Mouse (Mus musculus): ENCODE results near the gene Fam173b. TPM values are rescaled to one million over a fixed set of nuclear protein-coding genes. Genes with fewer than 3 reads are reported as not detected.

Fam173b gene
- polyA plus RNA-seq, 1 experiment from 2014 or later, result 13.6 TPM

- no peaks in the 10 kb centered on the region for H3K27me3 ChIP-seq (ENCODE audit: control insufficient read depth, insufficient read depth, low read length)
- WGBS, result 90% methylated on average over 9 of the region's 9 CpGs
Measured at GRCm38 (mm10) chr15:31636091-31636595, 34.5 kb downstream of the Fam173b start.

DNA sequence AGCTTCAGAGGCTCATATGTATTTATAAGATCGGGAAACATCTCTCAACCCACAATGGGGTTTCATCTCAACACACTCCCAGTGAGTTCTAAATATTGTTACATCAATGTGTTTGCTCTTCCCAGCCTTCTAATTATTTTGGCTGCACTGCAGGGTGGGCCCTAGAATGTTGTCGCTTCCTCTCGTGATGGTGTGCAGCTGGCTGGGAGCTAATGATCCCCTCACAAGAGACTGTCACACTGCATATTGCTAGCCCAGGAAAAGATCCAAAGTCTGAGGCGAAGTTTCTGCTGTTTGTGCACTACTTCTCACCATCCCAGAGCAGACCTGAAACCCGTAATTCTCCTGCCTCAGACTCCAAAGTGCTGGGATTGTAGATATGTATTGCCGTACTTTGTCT is 45.6 kb downstream of the Fam173b start:
- Histone ChIP-seq H3K4me1 (ENCODE audit: control insufficient read depth, insufficient read depth, low read length) (no peaks in the 10 kb centered on the region), H3K4me2 (ENCODE audit: low read depth) (no peak overlapping the region), H3K9me3 (ENCODE audit: control insufficient read depth, low read length) (no peaks in the 10 kb centered on the region), H3K27me3 (ENCODE audit: control insufficient read depth, insufficient read depth, low read length) (no peaks in the 10 kb centered on the region), H3K27ac (ENCODE audit: low read depth, low read length) (no peak overlapping the region), H3K4me3 (ENCODE audit: low read depth, low read length) (no peak overlapping the region), H3K36me3 (ENCODE audit: control insufficient read depth, insufficient read depth, low read length) (no peaks in the 10 kb centered on the region), H3K9ac (ENCODE audit: low read length) (no peak overlapping the region)
- ATAC-seq (ENCODE audit: insufficient read depth, low FRiP score, low TSS enrichment) (no peak), DNase-seq (ENCODE audit: low spot score) (no peak)
- 90% methylated on average over 6 of the region's 6 CpGs for WGBS

More at GRCm38 (mm10) chr15:31636091-31636595, 34.5 kb downstream of the Fam173b start:
- Histone ChIP-seq H3K4me1 (ENCODE audit: control insufficient read depth, insufficient read depth, low read length) (no peaks in the 10 kb centered on the region), H3K9me3 (ENCODE audit: control insufficient read depth, low read length) (no peaks in the 10 kb centered on the region), H3K36me3 (ENCODE audit: control insufficient read depth, insufficient read depth, low read length) (no peaks in the 10 kb centered on the region), H3K4me2 (ENCODE audit: low read depth) (no peak overlapping the region), H3K27ac (ENCODE audit: low read depth, low read length) (no peak overlapping the region), H3K9ac (ENCODE audit: low read length) (no peak overlapping the region), H3K4me3 (ENCODE audit: low read depth, low read length) (no peak overlapping the region)
- no peak for DNase-seq (ENCODE audit: low spot score)
- ATAC-seq (ENCODE audit: insufficient read depth, low FRiP score, low TSS enrichment), result no peak

DNA sequence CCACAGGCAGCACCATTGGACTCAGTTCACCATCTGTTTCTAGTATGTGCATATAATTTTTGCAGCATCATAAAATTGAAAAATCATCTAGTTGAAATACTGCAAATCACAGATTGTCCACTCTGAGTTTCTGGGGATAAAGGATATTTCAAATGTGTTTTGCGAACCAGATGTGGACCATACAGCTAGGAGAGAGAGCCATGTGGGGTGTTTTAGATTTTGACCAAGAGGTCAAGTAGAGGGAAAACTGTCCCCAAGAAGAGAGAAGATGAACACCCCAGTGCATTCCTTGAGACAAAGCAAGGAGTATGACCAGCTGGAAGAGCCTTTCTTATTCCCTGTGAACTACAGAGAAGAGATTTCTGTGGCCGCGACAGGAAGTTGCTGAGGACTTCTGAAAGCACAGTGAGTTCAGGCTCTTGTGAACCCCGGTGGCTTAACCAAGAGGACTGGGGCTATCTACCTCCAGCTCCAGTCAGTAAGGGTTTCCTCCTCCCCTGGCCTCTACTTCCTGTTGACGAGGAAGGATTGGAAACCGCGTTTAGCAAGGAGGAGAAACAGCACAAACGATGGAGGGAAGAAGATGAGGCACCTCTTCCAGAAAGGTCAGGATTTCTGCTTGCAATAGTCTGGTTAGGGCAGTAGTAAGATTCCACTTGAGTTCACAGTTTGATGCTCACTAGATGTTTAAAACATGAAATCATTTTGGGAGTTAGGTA is 46.4 kb downstream of the Fam173b start:
- no peaks in the 10 kb centered on the region for H3K27me3 ChIP-seq (ENCODE audit: control insufficient read depth, insufficient read depth, low read length)
- no peaks in the 10 kb centered on the region for H3K36me3 ChIP-seq (ENCODE audit: control insufficient read depth, insufficient read depth, low read length)
- 86% methylated on average over 8 of the region's 8 CpGs for WGBS
- no peak overlapping the region for H3K4me2 ChIP-seq (ENCODE audit: low read depth)
- no peak overlapping the region for H3K27ac ChIP-seq (ENCODE audit: low read depth, low read length)
- ATAC-seq (ENCODE audit: insufficient read depth, low FRiP score, low TSS enrichment) (no peak), DNase-seq (ENCODE audit: low spot score) (no peak)
- H3K4me3 ChIP-seq (ENCODE audit: low read depth, low read length), result no peak overlapping the region
- H3K9me3 ChIP-seq (ENCODE audit: control insufficient read depth, low read length), result no peaks in the 10 kb centered on the region
- no peaks in the 10 kb centered on the region for H3K4me1 ChIP-seq (ENCODE audit: control insufficient read depth, insufficient read depth, low read length)
- H3K9ac ChIP-seq (ENCODE audit: low read length), result no peak overlapping the region

DNA sequence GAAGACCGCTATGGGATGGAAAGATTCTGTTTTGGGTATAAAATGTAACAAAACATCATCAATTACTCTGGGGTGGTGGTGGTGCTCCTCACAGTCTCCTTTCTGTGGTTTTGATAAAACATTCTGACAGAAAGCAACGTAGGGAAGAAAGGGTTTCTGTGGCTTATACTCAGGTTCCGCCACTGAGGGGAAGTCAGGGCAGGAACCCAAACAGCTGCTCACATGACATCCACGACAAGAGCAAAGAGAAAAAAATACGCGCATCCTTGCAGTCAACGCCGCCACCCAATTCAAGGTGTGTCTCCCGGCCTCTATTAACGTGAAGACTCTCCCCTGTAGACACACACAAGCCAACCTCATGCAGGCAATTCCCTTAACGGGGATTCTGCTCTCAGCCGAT is 48.0 kb downstream of the Fam173b start:
- 94% methylated on average over 12 of the region's 12 CpGs for WGBS
- no peak for DNase-seq (ENCODE audit: low spot score)
- Histone ChIP-seq H3K27me3 (ENCODE audit: control insufficient read depth, insufficient read depth, low read length) (no peaks in the 10 kb centered on the region), H3K27ac (ENCODE audit: low read depth, low read length) (no peak overlapping the region), H3K4me1 (ENCODE audit: control insufficient read depth, insufficient read depth, low read length) (no peaks in the 10 kb centered on the region), H3K4me2 (ENCODE audit: low read depth) (no peak overlapping the region), H3K9ac (ENCODE audit: low read length) (no peak overlapping the region), H3K9me3 (ENCODE audit: control insufficient read depth, low read length) (no peaks in the 10 kb centered on the region), H3K36me3 (ENCODE audit: control insufficient read depth, insufficient read depth, low read length) (no peaks in the 10 kb centered on the region), H3K4me3 (ENCODE audit: low read depth, low read length) (no peak overlapping the region)
- ATAC-seq (ENCODE audit: insufficient read depth, low FRiP score, low TSS enrichment), result no peak

DNA sequence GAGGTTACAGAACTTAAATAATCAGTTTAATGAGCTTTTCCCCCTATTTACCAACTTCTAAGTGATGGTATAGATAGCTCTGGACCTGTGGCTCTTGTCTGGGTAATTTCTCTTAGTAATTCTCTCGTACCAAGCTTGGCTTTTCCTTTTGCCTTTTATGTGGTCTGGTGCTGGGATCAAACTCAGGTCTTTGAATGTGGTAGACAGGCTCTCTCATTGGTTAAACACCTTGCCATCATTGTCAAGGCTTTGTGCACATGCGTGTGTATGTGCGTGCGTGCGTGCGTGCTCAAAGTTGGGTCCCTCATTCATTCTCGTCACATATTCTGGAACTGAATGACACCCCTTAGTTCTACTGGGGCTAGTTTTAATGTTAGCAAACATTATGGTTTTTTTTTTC is 49.2 kb downstream of the Fam173b start:
- no peaks in the 10 kb centered on the region for H3K4me1 ChIP-seq (ENCODE audit: control insufficient read depth, insufficient read depth, low read length)
- no peaks in the 10 kb centered on the region for H3K9me3 ChIP-seq (ENCODE audit: control insufficient read depth, low read length)
- no peak overlapping the region for H3K9ac ChIP-seq (ENCODE audit: low read length)
- H3K27me3 ChIP-seq (ENCODE audit: control insufficient read depth, insufficient read depth, low read length), result no peaks in the 10 kb centered on the region
- WGBS, result 93% methylated on average over 7 of the region's 7 CpGs
- H3K4me3 ChIP-seq (ENCODE audit: low read depth, low read length), result no peak overlapping the region
- no peak for DNase-seq (ENCODE audit: low spot score)
- no peak overlapping the region for H3K4me2 ChIP-seq (ENCODE audit: low read depth)
- ATAC-seq (ENCODE audit: insufficient read depth, low FRiP score, low TSS enrichment), result no peak
- H3K27ac ChIP-seq (ENCODE audit: low read depth, low read length), result no peak overlapping the region
- no peaks in the 10 kb centered on the region for H3K36me3 ChIP-seq (ENCODE audit: control insufficient read depth, insufficient read depth, low read length)

GRCm38 (mm10) chr15:31660133-31660795 is 58.6 kb downstream of the Fam173b start:
- 86% methylated on average over 5 of the region's 5 CpGs for WGBS
- H3K36me3 ChIP-seq (ENCODE audit: control insufficient read depth, insufficient read depth, low read length), result no peaks in the 10 kb centered on the region
- no peak overlapping the region for H3K9ac ChIP-seq (ENCODE audit: low read length)
- no peak overlapping the region for H3K27ac ChIP-seq (ENCODE audit: low read depth, low read length)
- no peaks in the 10 kb centered on the region for H3K27me3 ChIP-seq (ENCODE audit: control insufficient read depth, insufficient read depth, low read length)
- no peak overlapping the region for H3K4me3 ChIP-seq (ENCODE audit: low read depth, low read length)
- H3K4me1 ChIP-seq (ENCODE audit: control insufficient read depth, insufficient read depth, low read length), result no peaks in the 10 kb centered on the region
- no peaks in the 10 kb centered on the region for H3K9me3 ChIP-seq (ENCODE audit: control insufficient read depth, low read length)
- no peak for ATAC-seq (ENCODE audit: insufficient read depth, low FRiP score, low TSS enrichment)
- DNase-seq (ENCODE audit: low spot score), result no peak
- H3K4me2 ChIP-seq (ENCODE audit: low read depth), result no peak overlapping the region

DNA sequence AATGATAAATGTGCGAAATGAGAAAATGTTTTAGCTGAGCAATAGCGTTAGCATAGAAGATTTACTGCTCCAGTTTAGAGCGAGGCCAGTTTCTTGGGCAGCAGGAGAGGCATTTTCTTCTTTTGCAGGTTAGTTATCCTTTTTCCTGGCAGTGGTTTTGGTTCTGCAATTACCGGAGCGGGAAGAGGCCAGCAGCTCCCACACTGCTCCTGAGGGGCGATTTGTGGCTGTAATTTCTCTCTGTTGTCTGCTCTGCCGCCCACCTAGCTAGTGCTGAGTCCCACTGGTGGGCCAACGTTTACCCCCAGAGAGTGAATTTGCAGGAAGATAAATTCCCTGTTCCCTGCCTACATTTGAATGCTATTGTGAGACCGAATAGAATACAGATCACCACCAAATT is 59.2 kb downstream of the Fam173b start:
- Histone ChIP-seq H3K4me2 (ENCODE audit: low read depth) (no peak overlapping the region), H3K36me3 (ENCODE audit: control insufficient read depth, insufficient read depth, low read length) (no peaks in the 10 kb centered on the region), H3K9ac (ENCODE audit: low read length) (no peak overlapping the region), H3K9me3 (ENCODE audit: control insufficient read depth, low read length) (no peaks in the 10 kb centered on the region), H3K27ac (ENCODE audit: low read depth, low read length) (no peak overlapping the region), H3K4me3 (ENCODE audit: low read depth, low read length) (no peak overlapping the region), H3K27me3 (ENCODE audit: control insufficient read depth, insufficient read depth, low read length) (no peaks in the 10 kb centered on the region), H3K4me1 (ENCODE audit: control insufficient read depth, insufficient read depth, low read length) (no peaks in the 10 kb centered on the region)
- DNase-seq (ENCODE audit: low spot score), result no peak
- ATAC-seq (ENCODE audit: insufficient read depth, low FRiP score, low TSS enrichment), result no peak
- WGBS, result 67% methylated on average over 9 of the region's 9 CpGs

DNA sequence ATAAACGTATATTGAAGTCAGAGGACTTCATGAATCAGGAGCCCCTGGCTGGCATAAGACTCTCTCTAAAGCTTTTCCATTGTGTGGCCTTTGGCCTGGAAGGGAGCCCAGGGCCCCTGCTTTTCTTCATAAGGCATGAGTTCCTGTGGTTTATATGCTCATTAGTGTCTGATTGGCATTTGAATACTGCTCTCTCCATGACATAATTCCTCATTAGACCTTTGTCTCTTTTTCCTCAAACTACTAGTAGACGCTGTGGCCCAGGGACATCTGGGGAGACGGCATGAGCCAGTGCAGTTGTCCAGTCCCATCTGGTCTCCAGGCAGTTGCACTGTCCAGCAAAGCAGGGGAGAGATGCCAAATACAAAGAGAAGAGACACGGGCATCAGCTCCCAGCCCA is 60.1 kb downstream of the Fam173b start:
- WGBS, result 77% methylated on average over 4 of the region's 4 CpGs
- Histone ChIP-seq H3K9me3 (ENCODE audit: control insufficient read depth, low read length) (no peaks in the 10 kb centered on the region), H3K4me3 (ENCODE audit: low read depth, low read length) (no peak overlapping the region), H3K27me3 (ENCODE audit: control insufficient read depth, insufficient read depth, low read length) (no peaks in the 10 kb centered on the region), H3K27ac (ENCODE audit: low read depth, low read length) (no peak overlapping the region), H3K36me3 (ENCODE audit: control insufficient read depth, insufficient read depth, low read length) (no peaks in the 10 kb centered on the region), H3K9ac (ENCODE audit: low read length) (no peak overlapping the region), H3K4me2 (ENCODE audit: low read depth) (no peak overlapping the region), H3K4me1 (ENCODE audit: control insufficient read depth, insufficient read depth, low read length) (no peaks in the 10 kb centered on the region)
- no peak for DNase-seq (ENCODE audit: low spot score)
- ATAC-seq (ENCODE audit: insufficient read depth, low FRiP score, low TSS enrichment), result no peak

DNA sequence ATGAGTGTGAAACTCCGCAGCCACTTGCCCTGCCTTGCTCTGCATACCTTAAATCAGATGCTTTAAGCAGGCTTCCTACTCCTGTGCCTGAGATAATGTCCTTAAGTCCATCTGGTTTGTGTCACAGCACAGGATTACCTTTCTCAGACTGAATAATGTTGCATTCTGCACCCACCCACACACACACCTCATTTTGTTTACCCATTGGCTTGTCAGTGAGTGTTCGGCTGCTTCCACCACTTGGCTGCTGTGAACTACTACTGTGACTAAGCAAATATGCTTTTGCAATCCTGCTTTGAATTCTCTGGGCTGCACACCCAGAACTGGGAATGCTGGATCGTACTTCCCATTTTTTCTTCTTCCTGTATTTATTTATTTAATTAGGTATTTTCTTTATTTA is 61.4 kb downstream of the Fam173b start:
- no peak overlapping the region for H3K27ac ChIP-seq (ENCODE audit: low read depth, low read length)
- H3K4me3 ChIP-seq (ENCODE audit: low read depth, low read length), result no peak overlapping the region
- no peak for DNase-seq (ENCODE audit: low spot score)
- no peaks in the 10 kb centered on the region for H3K9me3 ChIP-seq (ENCODE audit: control insufficient read depth, low read length)
- no peaks in the 10 kb centered on the region for H3K36me3 ChIP-seq (ENCODE audit: control insufficient read depth, insufficient read depth, low read length)
- ATAC-seq (ENCODE audit: insufficient read depth, low FRiP score, low TSS enrichment), result no peak
- 92% methylated on average over 3 of the region's 3 CpGs for WGBS
- H3K4me1 ChIP-seq (ENCODE audit: control insufficient read depth, insufficient read depth, low read length), result no peaks in the 10 kb centered on the region
- H3K9ac ChIP-seq (ENCODE audit: low read length), result no peak overlapping the region
- no peaks in the 10 kb centered on the region for H3K27me3 ChIP-seq (ENCODE audit: control insufficient read depth, insufficient read depth, low read length)
- H3K4me2 ChIP-seq (ENCODE audit: low read depth), result no peak overlapping the region

All from neural tube, embryonic 11.5 days (tissue).